Mouse (Mus musculus) small intestine, adult 2 months (tissue): ENCODE data around the gene Krtap16-3. TPM values are rescaled to one million over a fixed set of nuclear protein-coding genes. Genes with fewer than 3 reads are reported as not detected.

Experiments
- H3K27ac ChIP-seq: fragments of 200-500 bp; 2 replicates; pipeline ENCODE4 v1.5.1; 2012; ENCODE audit warnings: low read depth, low read length, control low read depth, inconsistent platforms; ENCODE audit not compliant: insufficient read depth
- H3K27me3 ChIP-seq: fragments of 200-500 bp; 2 replicates; pipeline ENCODE4 v1.6.1; 2012; ENCODE audit warnings: mild to moderate bottlenecking, moderate library complexity, low read length, inconsistent platforms; ENCODE audit not compliant: control insufficient read depth, insufficient read depth
- H3K36me3 ChIP-seq: fragments of 200-500 bp; 2 replicates; pipeline ENCODE4 v1.6.1; 2012; ENCODE audit warnings: mild to moderate bottlenecking, low read length, control low read depth, inconsistent platforms; ENCODE audit not compliant: control insufficient read depth, insufficient read depth
- H3K4me1 ChIP-seq: fragments of 200-500 bp; 2 replicates; pipeline ENCODE4 v1.6.1; 2012; ENCODE audit warnings: low read length, inconsistent platforms, mixed read lengths; ENCODE audit not compliant: control insufficient read depth, insufficient read depth, insufficient read length
- H3K4me3 ChIP-seq: fragments of 200-500 bp; 2 replicates; pipeline ENCODE4 v1.5.1; 2012; ENCODE audit warnings: low read depth, mild to moderate bottlenecking, control low read depth, inconsistent platforms, low read length, moderate library complexity
- CTCF ChIP-seq: fragments of 200-500 bp; IDR thresholded peaks from 2 replicates; pipeline ENCODE4 v1.5.1; 2012; ENCODE audit warnings: low read depth, mild to moderate bottlenecking, control low read depth, inconsistent platforms, low read length, moderate library complexity, mixed read lengths; ENCODE audit not compliant: insufficient replicate concordance, insufficient read length; ENCODE audit errors: extremely low read depth
- POLR2A ChIP-seq: fragments of 200-500 bp; IDR thresholded peaks from 2 replicates; pipeline ENCODE4 v1.6.1; 2012; ENCODE audit warnings: low read depth, mild to moderate bottlenecking, control low read depth, inconsistent platforms, low read length, moderate library complexity
- WGBS: fragments of 180-500 bp; shearing (Covaris S2); methylation state at CpG from one replicate; pipeline ENCODE4 v1.1.7; 2018; 5-methylcytosine and 5-hydroxymethylcytosine counted together
- polyA plus RNA-seq: library from polyadenylated mRNA; depleted of rRNA; stranded (reverse); fragments of >200 nt; gene quantifications from 2 replicates; pipeline ENCODE4 v1.2.3, GENCODE M21; 2012; rRNA removed

The Krtap16-3 gene
- not detected in 2 replicates for polyA plus RNA-seq

DNA sequence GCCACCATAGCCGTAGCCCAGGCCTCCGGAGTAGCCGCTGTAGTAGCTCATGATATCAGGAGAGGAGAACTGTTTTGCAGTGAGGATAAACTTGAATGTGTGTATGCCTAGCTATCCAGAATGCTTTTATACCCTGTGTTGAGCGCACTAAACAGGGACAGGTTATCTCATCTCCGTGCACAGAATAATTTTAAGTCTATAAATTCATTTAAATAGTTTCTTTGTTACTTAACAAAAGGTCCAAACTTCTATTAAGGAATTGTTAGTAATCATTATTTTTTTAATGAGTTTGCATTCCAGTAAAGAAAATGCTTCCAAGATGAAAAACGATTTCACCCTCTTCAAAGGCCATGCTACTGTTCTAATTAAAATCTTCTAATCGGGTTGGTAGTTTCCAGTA, at the start of gene Krtap16-3:
TSS of gene Krtap16-3 (minus strand) at position 101 of the 400 bp plus-strand sequence.
- no peaks in the 10 kb centered on the region for H3K27me3 ChIP-seq
- TF ChIP-seq CTCF (no peak), POLR2A (no peak)
- no peaks in the 10 kb centered on the region for H3K36me3 ChIP-seq
- WGBS = 90% methylated on average over 7 of the region's 7 CpGs
- H3K4me3 ChIP-seq = no peak within 1 kb of the TSS
- no peak within 1 kb of the TSS for H3K27ac ChIP-seq
- H3K4me1 ChIP-seq = no peaks in the 10 kb centered on the region

DNA sequence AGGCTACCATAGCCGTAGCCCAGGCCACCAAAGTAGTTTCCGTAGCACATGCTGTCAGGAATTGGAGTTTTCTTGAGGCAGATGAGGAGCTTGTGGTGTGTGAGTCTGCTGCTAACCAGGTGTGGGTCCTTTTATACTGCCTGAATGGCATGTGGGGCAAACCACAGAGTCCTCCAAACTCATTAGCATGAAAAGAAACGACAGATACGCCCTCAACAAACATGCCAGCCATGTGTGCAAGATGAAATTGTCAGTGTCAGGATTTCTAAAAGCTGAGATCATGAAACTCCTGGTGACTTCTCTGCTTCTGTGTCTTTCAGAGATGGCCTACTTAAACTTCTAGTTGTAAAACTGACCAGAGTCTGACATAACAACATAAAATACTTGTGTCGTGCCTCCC, 48.0 kb upstream of the Krtap16-3 start, which contains the start of gene Krtap22-2:
TSS of gene Krtap22-2 (minus strand) at position 101 of the 400 bp plus-strand sequence.
- WGBS = 75% methylated on average over 5 of the region's 5 CpGs
- Histone ChIP-seq H3K36me3 (no peaks in the 10 kb centered on the region), H3K4me3 (no peak within 1 kb of the TSS), H3K4me1 (no peaks in the 10 kb centered on the region), H3K27me3 (no peaks in the 10 kb centered on the region), H3K27ac (no peak within 1 kb of the TSS)
- TF ChIP-seq CTCF (no peak), POLR2A (no peak)

DNA sequence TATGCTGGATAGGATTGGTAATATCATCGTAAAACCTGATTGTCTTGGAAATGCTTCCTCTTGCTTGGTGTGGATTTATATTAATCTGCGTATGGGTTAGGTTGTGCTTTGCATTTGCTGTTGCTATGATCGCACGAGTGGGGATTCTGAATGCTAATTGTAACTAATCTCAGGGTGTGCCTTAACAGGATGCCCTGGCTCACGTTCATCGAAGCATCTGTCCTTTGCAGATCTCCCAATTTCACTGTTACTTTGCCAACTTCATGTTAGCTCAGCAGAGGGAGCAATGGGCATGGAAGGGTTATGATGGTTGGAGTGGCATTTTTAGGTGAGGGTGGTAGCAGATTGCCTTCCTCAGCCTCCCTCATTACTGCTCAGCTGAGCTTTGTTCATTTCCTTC, 21.6 kb downstream of the Krtap16-3 start:
- TF ChIP-seq POLR2A (no peak), CTCF (no peak)

DNA sequence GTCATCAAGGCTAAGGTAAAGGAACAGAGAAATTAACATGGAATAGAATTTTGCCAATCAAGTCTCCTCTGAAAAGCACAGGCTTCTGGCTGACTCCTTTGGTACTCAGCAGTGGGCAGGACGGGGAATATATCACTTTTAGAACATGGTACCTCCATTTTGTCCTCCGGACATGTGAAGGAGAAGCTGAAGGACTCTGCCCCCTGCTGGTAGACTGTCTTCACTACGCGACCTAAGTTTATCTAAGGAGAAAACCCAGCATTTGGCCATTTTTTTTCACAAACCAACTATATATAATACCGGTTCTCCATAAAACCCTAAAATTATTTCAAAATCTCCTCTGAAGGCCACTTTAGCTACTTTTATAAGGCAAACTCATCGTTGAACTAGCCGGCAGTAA, 24.4 kb downstream of the Krtap16-3 start:
- H3K4me3 ChIP-seq = no peak overlapping the region
- TF ChIP-seq POLR2A (no peak), CTCF (no peak)
- H3K4me1 ChIP-seq = no peaks in the 10 kb centered on the region
- H3K27me3 ChIP-seq = no peaks in the 10 kb centered on the region
- H3K36me3 ChIP-seq = no peaks in the 10 kb centered on the region
- 71% methylated on average over 7 of the region's 7 CpGs for WGBS
- no peak overlapping the region for H3K27ac ChIP-seq

More for the DNA sequence above, 21.6 kb downstream of the Krtap16-3 start:
- no peak overlapping the region for H3K27ac ChIP-seq
- no peaks in the 10 kb centered on the region for H3K27me3 ChIP-seq
- no peak overlapping the region for H3K4me3 ChIP-seq
- H3K36me3 ChIP-seq = no peaks in the 10 kb centered on the region
- 81% methylated on average over 6 of the region's 6 CpGs for WGBS
- no peaks in the 10 kb centered on the region for H3K4me1 ChIP-seq

DNA sequence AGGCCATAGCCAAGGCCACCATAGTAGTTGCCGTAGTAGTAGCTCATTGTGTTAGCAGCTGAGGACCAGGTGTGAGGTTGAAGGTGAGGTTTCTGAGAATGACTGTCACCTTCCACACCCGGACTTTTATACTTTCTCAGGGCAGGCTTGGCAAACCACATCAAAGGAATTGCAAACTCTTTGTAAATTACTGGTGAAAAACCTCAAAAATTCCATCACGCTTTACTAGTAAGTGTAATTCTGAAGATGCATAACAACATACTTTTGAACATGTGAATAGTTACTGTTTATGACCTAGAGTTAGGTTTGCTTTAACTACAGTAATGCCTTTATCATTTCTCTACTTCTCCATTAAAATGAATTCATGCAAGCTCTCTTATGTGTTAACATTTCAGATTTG, 30.5 kb downstream of the Krtap16-3 start, which contains the start of gene Krtap19-9b:
TSS of gene Krtap19-9b (minus strand) at position 101 of the 400 bp plus-strand sequence.
- no peak for TF ChIP-seq CTCF
- TF ChIP-seq POLR2A = no peak
- no peaks in the 10 kb centered on the region for H3K4me1 ChIP-seq
- WGBS = 85% methylated on average over 3 of the region's 3 CpGs

More for the DNA sequence above, 30.5 kb downstream of the Krtap16-3 start, which contains the start of gene Krtap19-9b:
- H3K36me3 ChIP-seq = no peaks in the 10 kb centered on the region
- H3K4me3 ChIP-seq = no peak within 1 kb of the TSS
- H3K27ac ChIP-seq = no peak within 1 kb of the TSS
- no peaks in the 10 kb centered on the region for H3K27me3 ChIP-seq

Other genes with a start within 250 kb of the Krtap16-3 start
- not detected in 2 replicates for gene Krtap13-1, start 234.0 kb downstream of the Krtap16-3 start, polyA plus RNA-seq
- gene Krtap13, start 211.2 kb downstream of the Krtap16-3 start, polyA plus RNA-seq = not detected in 2 replicates
- not detected in 2 replicates for gene 2310034C09Rik, start 204.0 kb downstream of the Krtap16-3 start, polyA plus RNA-seq
- not detected in 2 replicates for gene 2310057N15Rik, start 188.7 kb downstream of the Krtap16-3 start, polyA plus RNA-seq
- not detected in 2 replicates for gene Gm5965, start 185.0 kb downstream of the Krtap16-3 start, polyA plus RNA-seq
- not detected in 2 replicates for gene Gm20741, start 150.7 kb downstream of the Krtap16-3 start, polyA plus RNA-seq
- gene Krtap15, start 142.7 kb downstream of the Krtap16-3 start, polyA plus RNA-seq = not detected in 2 replicates
- not detected in 2 replicates for gene Krtap14, start 136.7 kb downstream of the Krtap16-3 start, polyA plus RNA-seq
- gene Krtap19-1, start 93.5 kb downstream of the Krtap16-3 start, polyA plus RNA-seq = not detected in 2 replicates
- not detected in 2 replicates for gene Krtap19-2, start 88.6 kb downstream of the Krtap16-3 start, polyA plus RNA-seq
- not detected in 2 replicates for gene Krtap19-3, start 84.8 kb downstream of the Krtap16-3 start, polyA plus RNA-seq
- not detected in 2 replicates for gene Krtap19-4, start 77.8 kb downstream of the Krtap16-3 start, polyA plus RNA-seq
- gene Krtap19-5, start 66.4 kb downstream of the Krtap16-3 start, polyA plus RNA-seq = not detected in 2 replicates
- not detected in 2 replicates for gene Krtap19-9b, start 30.6 kb downstream of the Krtap16-3 start, polyA plus RNA-seq
- gene Krtap22-2, start 47.9 kb upstream of the Krtap16-3 start, polyA plus RNA-seq = not detected in 2 replicates
- gene Gm10229, start 52.4 kb upstream of the Krtap16-3 start, polyA plus RNA-seq = not detected in 2 replicates
- not detected in 2 replicates for gene Krtap6-1, start 68.8 kb upstream of the Krtap16-3 start, polyA plus RNA-seq
- not detected in 2 replicates for gene Gm10228, start 78.6 kb upstream of the Krtap16-3 start, polyA plus RNA-seq
- gene Krtap6-5, start 85.0 kb upstream of the Krtap16-3 start, polyA plus RNA-seq = not detected in 2 replicates
- gene 1110025L11Rik, start 101.1 kb upstream of the Krtap16-3 start, polyA plus RNA-seq = not detected in 2 replicates
- not detected in 2 replicates for gene Krtap6-3, start 121.1 kb upstream of the Krtap16-3 start, polyA plus RNA-seq
- gene Gm6358, start 178.0 kb upstream of the Krtap16-3 start, polyA plus RNA-seq = not detected in 2 replicates
- not detected in 2 replicates for gene Gm10061, start 188.2 kb upstream of the Krtap16-3 start, polyA plus RNA-seq
- gene Gm9789, start 195.1 kb upstream of the Krtap16-3 start, polyA plus RNA-seq = not detected in 2 replicates
- gene Gm7735, start 206.6 kb upstream of the Krtap16-3 start, polyA plus RNA-seq = not detected in 2 replicates
- not detected in 2 replicates for gene 1110057P08Rik, start 211.9 kb upstream of the Krtap16-3 start, polyA plus RNA-seq
- gene Krtap20-2, start 243.0 kb upstream of the Krtap16-3 start, polyA plus RNA-seq = not detected in 2 replicates